Mouse (Mus musculus): ENCODE measurements around the gene Dcaf15.

The Dcaf15 gene

DNA sequence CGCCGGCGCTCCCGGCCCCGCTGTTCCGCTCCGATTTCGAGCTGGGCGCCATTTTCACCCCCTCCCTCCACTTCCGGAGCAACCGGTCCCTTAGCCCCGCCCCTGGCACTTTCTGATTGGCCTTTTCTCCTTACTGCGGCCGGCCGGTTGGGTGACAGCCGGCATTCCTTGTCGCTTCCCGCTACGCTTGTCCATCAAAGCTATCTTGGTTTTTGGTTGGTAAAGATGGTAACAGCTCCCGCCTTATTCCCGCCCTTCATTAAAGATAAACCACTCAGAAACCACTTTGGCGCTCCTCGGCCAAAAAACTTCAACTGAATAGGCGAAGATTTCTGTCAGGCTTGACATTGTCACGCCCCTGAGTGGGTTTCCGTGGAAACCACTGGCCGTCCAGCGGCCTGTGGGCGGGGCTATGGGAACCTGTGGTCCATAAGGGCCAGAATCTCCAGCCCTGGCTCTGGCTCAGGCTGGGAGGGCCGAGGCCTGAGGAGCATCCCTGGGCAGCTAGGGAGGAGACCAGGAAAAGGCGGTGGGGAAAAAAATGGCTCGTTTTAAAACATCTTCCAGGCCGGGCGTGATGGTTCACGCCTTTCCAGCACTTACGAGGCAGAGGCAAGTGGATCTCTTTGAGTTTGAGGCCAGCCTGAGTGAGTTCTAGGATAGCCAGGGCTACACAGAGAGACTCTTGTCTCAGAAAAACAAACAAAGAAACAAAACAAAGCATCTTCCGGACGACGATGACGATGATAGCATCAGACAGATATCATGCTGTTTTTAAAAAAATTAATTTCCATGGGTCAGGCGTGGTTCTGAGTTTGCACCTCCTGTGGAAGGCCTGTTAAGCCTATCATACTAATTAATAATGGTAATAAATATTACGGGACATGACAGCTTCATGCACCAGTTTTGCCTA is at the start of gene Dcaf15:
TSS of gene Dcaf15 (minus strand) at position 72 of the 913 bp plus-strand sequence.
- peak; percentile 98 to 100 for DNase-seq

DNA sequence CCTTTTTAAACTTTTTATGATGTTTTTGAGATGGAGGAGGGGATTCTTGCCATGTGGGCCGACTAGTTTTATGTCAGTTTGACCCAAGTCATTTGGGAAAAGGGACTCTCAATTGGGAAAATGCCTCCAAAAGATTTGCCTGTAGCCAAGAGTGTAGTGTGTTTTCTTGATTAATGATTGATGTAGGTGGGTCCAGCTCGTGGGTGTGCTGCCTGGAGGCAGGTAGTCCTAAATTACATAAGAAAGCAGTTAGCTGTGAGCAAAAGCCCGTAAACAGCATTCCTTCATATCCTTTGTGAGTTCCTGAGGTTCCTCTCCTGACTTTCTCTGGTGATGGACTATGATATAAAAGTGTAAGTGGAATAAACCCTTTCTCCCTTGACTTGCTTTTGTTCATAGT is 44.6 kb upstream of the Dcaf15 start:
- DNase-seq = no peak

DNA sequence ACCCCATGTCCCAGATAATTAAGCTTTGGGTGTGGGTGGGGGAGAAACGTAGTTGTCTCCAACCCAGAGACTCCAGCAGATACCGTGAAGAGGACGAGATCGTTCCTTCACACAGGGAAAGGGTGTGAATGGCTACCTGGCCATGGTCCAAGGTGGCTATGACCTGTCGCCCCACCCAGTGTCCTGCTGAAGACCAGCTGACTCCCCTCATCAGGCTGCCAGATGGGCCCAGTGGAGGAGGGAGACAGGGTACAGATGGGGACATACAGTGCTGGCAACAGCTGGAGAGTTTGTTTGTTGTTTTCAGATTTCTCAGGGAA is 43.9 kb upstream of the Dcaf15 start:
- peak; percentile 32 to 39 for DNase-seq

DNA sequence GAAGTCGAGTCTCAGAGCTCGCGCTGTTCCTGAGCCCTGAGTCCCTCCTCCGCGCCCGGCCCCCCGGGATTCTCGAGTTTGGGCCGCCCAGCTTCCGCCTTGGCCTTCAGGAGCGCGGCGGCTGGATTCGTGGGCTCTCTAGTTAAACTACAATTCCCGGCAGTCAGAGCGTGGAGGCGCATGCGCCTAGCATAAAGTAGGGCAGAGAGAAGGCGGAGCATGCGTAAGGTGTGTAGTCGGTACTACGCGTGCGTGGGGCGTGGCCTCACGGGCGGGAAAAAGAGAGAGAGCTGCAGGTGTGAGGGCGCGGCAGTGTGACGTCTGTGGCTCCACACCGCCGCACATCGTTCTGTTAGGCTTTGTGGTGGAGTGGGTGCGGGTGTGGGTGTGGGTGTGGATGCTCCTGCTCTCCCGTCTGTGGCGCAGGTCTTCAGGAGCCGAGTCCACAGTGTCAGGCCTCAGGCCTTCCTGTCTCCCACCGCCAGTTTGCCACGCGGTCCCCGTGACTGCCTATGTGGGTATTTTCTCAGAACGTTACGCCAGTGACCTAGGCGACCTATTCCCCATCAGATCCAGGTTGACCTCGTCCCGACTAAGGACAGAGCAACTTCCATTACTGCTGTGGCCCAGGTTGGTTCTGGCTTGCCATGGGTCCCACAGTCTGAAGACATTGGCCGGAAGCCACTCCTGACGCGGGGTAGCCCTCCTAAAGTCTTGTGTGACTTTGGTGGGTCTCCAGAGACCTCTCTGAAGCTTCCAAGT is 43.4 kb upstream of the Dcaf15 start, which contains the start of the genes Cc2d1a and 4930432K21Rik:
TSS of gene Cc2d1a (minus strand) at position 168 of the 762 bp plus-strand sequence.
TSS of gene 4930432K21Rik (plus strand) at position 257 of the 762 bp plus-strand sequence.
- DNase-seq = peak; percentile 97

DNA sequence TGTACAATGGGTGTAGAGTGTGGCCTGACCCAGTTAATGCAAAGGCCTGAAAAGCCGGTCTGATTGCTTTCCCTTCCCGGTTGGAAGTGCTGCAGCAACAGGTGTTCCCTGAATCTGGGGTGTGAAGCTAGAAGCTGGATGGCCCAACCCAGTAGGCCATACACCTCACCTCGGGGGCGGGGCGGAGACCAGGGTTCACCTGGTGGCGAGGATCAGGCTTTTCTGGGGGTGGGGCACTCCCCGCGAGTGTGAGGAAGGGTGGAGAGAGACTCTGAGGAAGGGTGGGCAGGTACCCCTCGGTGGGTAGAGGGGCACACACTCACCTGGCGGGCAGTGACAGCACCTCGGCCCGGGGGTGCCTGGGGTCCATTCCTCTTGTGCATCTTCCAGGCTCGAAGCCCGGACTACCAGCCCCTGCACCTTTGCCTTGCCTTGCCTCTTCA is 42.8 kb upstream of the Dcaf15 start:
- peak in 1 of 2 experiments; percentile 62 for DNase-seq

DNA sequence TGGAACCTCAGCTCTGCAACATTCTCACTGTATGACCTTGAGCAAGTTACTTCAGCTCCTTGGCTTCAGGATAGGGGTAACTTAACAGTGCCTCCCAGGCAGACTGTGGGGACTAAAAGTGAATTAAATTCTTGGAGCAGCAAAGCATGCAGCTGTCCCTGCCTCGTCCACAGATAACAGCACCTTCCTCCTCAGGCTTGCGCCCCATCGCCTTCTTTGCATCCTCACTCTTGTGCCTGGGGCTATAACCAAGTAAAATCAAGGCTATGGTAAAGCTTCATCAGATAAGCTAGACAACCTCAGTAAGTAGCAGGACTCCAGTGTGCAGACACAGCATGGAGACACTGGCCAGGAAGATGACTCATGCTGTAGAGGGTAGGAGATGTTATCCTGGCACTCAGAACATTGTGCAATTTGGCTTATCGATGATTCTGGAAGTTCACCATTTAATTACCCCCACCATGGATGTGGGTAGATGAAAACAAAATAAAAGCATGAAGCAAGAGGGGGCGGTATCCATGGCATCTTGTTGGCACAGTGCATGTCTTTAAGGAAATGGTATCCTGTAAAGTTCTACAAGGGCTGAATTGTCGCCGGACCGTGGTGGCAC is 40.2 kb upstream of the Dcaf15 start:
- DNase-seq = no peak

DNA sequence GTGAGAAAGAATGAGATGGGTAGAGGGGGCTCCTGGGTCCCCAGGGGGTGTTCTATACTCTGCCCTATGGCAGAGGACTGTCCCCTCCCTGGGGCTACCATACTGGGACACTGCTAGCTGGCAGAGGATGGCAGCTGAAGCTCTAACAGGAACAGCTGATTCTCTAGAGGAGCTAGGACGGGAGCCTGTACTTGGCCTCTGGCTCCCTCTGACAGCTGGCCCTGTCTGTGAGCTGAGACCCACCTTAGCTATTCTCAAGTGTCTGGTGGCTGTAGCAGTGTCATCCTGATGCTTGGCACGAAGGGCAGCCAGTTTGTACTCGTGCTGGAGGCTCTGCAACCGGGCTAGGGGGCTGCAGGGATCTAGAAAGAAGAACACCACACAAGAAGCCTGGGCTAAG is 36.3 kb upstream of the Dcaf15 start:
- DNase-seq = no peak

DNA sequence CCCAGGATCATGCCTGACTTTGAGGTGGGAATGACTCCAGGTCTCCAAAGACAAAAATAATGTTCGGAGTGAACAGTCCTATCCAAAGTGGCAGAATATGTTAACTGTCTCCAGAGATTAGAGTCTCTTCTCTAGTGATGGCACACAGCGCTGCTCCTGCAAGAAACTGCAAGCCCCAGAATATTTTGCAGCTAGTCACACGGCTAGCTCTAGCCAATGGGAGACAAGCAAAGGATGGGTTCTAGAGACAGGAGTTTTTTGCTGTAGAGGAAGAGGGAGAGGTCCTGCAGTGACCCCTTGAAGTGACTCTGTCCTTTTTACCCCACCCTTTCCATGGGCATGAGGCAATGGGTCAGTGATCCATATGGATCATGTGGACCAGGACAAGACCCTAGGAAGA is 33.3 kb upstream of the Dcaf15 start:
- no peak for DNase-seq

DNA sequence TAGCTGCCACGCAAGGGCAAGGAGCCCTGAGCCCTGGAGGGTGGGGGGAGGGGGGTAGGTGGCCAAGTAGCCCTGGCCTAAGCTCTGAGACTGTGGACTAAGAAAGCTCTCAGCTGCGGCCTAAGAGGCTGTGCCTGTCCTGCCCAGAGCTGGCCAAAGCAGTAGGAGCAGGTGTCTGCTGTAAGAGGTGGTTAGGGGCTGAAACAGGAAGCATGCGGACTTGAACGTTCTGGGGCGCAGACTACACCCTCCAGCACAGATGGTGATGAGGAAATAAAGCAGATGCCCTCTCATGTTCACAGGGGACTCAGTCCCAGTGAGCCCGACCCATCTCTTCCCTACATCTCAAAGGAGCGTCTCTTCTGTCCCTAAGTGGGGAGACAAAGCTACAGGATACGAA is 27.7 kb upstream of the Dcaf15 start:
- DNase-seq = no peak

DNA sequence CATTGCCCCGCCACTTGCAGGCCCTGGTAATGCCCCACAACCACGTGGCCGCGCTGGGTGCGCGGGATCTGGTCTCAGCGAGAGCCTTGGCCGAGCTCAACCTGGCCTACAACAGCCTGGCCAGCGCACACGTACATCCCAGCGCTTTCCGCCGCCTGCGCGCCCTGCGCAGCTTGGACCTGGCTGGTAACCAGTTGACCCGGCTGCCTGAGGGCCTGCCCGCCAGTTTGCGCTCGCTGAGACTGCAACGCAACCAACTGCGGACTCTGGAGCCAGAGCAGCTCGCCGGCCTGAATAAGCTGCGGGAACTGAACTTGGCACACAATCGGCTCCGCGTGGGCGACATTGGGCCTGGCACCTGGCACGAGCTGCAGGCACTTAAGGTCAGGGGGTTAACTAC is 26.2 kb upstream of the Dcaf15 start:
- DNase-seq = peak; percentile 78 to 80

DNA sequence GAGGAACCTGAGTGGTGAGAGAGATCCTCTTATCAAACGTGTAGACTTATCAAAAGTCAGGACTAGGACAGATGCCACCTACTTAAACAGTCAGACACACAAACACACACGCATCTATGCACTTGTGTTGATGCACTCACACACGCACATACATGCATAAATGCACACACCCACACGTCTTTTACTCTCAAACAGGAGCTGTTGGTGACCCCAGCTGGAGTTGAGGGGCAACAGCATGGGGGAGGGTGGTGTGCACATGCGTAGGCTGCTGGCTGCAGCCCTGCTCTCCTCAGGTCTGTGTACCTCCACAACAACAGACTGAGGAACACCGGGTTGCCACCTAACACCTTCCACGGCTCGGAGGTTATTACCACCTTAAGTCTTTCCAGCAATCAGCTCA is 23.7 kb upstream of the Dcaf15 start:
- no peak for DNase-seq

DNA sequence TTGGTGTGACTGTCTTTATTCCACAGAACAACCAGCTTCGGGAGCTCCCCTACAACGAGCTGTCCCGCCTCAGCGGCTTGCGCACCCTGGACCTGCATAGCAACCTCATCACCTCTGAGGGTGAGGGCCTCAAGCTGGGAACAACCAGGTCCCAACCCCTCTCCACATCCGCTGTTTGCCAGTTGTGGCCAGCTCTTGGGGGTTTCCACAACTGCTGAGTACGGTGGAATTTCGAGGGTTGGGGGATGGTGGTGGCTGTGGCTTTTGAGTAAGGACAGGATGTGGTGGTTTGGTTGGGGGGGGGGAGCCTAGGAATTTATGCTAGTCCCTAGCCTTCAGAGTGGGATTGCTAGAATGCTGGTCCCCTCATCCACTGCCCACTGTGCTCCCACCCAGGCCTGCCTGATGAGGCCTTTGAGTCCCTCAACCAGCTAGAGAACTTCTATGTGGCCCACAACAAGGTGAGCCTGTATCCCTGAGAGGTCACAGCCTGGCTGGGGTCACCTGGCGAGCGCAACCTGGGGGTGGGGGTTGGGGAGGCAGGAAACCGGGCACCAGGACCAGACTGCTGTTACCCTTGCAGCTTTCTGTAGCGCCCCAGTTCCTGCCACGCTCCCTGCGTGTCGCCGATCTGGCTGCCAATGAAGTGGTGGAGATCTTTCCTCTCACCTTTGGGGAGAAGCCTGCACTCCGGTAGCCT is 22.8 kb upstream of the Dcaf15 start:
- DNase-seq = no peak

DNA sequence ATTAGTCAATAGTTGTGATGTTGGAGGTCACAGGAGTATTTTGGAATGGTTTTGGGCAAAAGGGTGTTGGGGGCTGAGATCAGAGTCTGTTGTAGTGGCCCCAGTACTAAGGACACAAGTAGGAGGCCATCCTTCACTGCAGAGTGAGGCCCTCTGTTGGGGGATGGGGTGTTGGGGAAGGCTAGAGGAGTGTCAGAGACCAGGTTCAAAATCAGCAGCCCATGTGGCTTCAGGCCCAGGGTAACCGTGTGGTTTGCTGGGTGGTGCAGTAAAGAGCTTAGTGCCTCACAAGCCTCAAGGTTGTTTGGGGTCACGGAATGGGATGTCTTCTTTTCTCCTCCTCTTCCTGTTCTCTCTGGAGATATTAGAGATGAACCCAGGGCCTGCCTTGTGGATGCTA is 22.2 kb upstream of the Dcaf15 start:
- DNase-seq = no peak

DNA sequence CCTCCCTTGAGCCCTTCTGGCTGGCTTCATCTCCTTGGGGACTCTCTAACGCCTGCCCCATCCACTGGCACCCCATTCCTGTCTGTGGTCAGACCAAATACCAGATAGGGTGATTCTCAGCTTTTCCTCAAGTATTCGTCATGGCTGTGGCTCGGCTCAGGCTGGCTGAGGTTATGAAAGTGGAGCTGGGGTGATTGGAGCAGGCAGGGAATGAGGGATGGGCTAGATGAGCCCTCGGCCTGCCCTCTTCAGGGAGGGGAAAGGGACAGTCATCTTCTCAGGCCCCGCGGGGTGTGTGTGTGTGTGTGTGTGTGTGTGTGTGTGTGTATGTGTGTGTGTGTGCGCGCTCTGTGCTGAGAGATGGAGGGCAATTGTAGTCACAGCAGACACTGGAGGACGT is 21.1 kb upstream of the Dcaf15 start, which contains the start of gene Podnl1:
TSS of gene Podnl1 (plus strand) at position 334 of the 400 bp plus-strand sequence.
- no peak for DNase-seq

DNA sequence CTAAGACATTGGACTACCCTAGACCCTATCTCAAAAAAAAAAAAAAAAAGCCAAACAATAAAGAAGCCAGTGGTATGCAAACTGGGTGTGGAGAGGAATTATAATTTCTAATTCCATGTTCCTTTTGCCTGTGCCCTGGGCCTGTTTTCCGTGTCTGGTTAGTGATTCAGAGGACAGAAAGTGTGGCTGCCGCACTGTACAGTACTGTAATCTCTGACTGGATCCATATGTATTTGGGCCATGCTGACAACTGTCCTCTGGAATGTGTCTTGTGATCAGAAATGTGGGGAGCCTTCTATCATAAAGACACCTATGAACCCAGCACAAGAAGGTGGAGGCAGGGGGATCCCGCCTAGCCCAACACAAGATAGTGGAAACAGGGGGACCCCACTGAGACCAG is 17.6 kb upstream of the Dcaf15 start:
- DNase-seq = no peak

DNA sequence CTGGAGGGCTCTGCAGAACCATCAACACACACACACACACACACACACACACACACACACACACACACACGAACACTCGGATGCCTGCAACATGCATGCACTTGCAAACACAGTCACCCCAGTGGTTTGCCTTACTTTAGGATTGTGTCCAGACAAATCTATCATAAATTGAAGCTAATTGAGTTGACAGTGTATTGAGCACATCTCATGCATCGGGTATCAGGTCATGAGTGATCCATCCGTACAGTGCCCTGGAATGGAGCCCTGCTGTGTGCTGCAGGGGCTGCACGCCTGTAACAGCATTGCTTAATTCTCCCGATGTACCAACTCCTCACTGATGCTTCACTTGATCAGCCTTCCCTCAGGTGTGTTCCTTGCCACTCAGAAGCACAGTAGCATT is 11.1 kb upstream of the Dcaf15 start:
- DNase-seq = no peak

DNA sequence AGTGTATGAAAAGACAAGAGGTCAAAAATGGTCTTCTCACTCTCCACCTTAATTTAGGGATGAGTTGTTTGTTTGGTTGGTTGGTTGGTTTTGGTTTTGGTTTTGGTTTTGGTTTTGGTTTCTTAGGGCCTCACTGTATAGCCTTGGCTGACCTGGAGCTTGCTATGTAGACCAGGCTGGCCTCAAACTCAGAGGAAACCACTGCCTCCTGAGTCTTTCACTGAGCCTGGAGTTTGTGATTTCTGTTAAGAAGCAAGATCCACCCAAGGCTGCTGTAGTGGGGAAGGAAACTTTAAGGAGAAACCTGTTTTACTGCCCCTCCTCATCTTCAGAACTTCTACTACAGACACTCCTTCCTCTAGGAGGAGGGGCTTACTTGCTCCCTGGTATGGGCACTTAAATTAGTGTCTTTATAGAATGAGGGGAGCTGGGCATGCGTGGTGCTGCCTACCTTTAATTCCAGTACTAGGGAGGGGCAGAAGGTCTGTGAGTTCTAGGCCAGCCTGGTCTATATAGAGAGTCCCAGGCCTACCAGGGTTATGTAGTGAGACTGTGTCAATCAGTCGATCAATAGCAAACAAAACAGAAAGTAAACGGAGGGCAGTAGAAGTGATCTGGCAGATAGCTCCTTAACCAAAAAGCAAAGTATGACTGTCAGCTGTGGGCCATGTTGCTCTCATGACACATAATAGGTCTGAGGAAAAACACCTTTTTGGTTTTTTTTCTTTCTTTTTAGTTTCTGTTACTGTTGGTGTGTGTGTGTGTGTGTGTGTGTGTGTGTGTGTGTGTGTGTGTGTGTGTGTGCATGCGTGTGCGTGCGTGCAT is 1.9 kb upstream of the Dcaf15 start:
- DNase-seq = no peak

DNA sequence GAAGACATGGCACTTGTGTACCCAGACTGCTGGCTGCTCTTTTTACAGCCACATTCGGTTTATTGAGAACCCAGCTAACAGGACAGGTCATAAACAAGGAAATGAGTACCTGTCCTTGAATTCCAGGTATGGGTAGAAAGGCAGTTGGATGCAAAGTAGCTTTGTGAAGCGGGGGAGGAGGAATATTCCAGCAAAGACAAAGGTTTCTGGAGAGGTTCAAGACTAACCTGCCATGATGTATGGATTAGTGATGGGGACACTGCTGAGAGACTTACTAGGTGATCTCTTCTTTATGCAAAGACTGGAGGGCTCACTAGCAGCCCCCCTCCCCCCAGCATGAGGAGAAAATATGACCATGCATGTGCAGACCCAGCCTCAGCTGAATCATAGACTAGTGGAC is 1.1 kb upstream of the Dcaf15 start:
- DNase-seq = peak in 1 of 2 experiments; percentile 12

DNA sequence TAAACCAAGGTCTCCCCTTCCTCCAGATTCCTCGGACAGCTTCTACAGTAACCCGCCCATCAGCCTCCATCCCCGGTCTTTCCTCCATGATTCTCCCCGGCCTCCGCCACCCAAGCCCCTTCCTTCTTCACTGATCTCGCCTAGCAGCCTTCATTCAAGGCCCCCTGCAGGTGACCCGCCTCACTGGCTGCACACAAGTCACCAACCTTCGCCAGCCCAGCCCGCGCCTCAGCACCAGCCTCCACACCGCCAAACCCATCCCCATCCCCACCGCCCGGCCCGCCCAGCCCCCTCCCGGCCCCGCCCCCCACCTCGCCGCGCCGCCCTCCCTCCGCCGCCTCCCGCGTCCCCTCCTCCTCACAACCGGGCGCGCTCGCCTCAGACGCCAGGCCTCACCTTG is 347 bp downstream of the Dcaf15 start:
- DNase-seq = peak in 1 of 2 experiments; percentile 65

DNA sequence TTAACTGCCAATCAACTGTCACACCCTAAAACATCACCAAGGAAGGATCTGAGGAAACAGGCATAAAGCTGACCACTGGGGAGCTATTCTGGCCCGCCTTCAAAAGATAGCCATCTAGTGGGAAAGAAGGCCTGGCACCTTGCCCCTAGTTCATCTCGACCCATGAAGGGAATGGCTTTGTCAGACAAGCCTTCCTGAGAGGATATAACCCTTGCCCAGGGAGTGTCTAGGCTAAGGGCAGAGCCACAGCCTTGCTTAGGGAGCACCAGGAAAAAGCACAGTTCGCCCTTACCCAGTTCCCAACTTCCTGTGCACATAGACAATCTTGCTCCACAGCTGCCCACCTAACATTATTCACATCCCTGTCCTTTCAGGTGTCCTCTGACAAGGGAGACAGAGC is 967 bp downstream of the Dcaf15 start:
- DNase-seq = peak; percentile 31 to 43

DNA sequence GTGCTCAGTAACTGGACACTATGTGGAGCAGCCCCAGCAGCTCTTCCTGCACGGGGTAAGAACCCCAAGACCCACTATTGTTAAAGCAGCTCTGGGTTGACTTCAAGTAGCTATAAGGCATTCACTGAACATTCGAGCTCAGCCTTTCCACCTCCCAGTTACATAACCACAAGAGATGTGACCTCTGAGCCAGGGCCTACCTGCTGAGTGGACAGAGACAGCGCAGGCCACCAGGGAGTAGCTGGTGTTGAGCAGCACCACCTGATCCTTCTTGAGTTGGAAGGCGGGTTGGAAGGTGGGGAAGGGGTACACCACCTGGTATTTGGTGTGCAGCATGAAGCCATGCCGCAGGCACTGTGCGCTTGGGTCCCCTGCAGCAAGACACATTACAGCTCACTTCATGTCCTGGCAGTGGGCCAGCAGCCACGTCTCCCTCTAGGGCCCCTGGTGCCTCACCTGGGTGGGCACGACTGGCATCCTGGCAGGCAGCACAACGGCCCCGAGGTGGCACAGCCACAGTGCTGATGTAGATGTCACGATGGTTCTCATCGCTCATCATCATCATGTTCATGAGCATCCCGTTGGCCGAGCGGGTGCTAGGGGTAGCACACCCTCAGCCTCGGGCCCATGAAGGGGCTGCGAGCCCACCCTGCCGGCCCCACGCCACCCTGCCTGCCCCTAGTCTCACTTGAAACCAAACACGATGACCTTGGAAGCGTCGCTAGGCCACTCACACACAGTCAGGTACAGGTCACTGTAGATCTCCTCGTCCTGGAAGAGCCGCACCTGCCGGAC is 2.9 kb downstream of the Dcaf15 start:
- peak in 1 of 2 experiments; percentile 28 for DNase-seq
